Mouse (Mus musculus): ENCODE measurements at regions not wholly inside any gene's neighbourhood (a gene's known extent, or its start where the extent isn't known, plus 50 kb on each side); places are given as distances from the start of the nearest gene placed in this dataset.
A peak's percentile ranks its signal among the peaks of the same experiment; 100 is the strongest.

GRCm38 (mm10) chr19:27694478-27694877 is 264.9 kb upstream of the Pum3 start:
- no peak overlapping the region for H3K4me3 ChIP-seq (ENCODE audit: low read depth, low read length)
- no peaks in the 10 kb centered on the region for H3K4me1 ChIP-seq (ENCODE audit: control insufficient read depth, insufficient read depth, low read length)
- no peak for TF ChIP-seq CTCF (IDR thresholded peaks at IDR 0.05; ENCODE audit: low read depth, low read length)
- TF ChIP-seq EP300 (IDR thresholded peaks at IDR 0.05; ENCODE audit: insufficient read depth, low read depth, low read length): no peak
- no peaks in the 10 kb centered on the region for H3K27me3 ChIP-seq (ENCODE audit: control insufficient read depth, insufficient read depth, low read length, poor library complexity, severe bottlenecking)
- no peaks in the 10 kb centered on the region for H3K9me3 ChIP-seq (replicated peaks; ENCODE audit: control insufficient read depth, insufficient read depth, low read length, poor library complexity, severe bottlenecking)
- H3K36me3 ChIP-seq (ENCODE audit: control insufficient read depth, insufficient read depth, low read length, poor library complexity, severe bottlenecking): no peaks in the 10 kb centered on the region
- H3K9ac ChIP-seq (ENCODE audit: low read depth, poor library complexity, severe bottlenecking): no peak overlapping the region
- no peak overlapping the region for H3K27ac ChIP-seq (ENCODE audit: insufficient read depth, low read length)

GRCm38 (mm10) chr19:27693706-27694105 is 264.1 kb upstream of the Pum3 start:
- H3K36me3 ChIP-seq (ENCODE audit: control insufficient read depth, insufficient read depth, low read length, poor library complexity, severe bottlenecking): no peaks in the 10 kb centered on the region
- no peaks in the 10 kb centered on the region for H3K4me1 ChIP-seq (ENCODE audit: control insufficient read depth, insufficient read depth, low read length)
- H3K27ac ChIP-seq (ENCODE audit: insufficient read depth, low read length): no peak overlapping the region
- H3K27me3 ChIP-seq (ENCODE audit: control insufficient read depth, insufficient read depth, low read length, poor library complexity, severe bottlenecking): no peaks in the 10 kb centered on the region
- no peaks in the 10 kb centered on the region for H3K9me3 ChIP-seq (replicated peaks; ENCODE audit: control insufficient read depth, insufficient read depth, low read length, poor library complexity, severe bottlenecking)
- TF ChIP-seq POLR2A (IDR thresholded peaks at IDR 0.05; ENCODE audit: insufficient read depth, low read length): no peak
- no peak for TF ChIP-seq EP300 (IDR thresholded peaks at IDR 0.05; ENCODE audit: insufficient read depth, low read depth, low read length)
- TF ChIP-seq CTCF (IDR thresholded peaks at IDR 0.05; ENCODE audit: low read depth, low read length): peak; percentile 70
- no peak overlapping the region for H3K9ac ChIP-seq (ENCODE audit: low read depth, poor library complexity, severe bottlenecking)
- H3K4me3 ChIP-seq (ENCODE audit: low read depth, low read length): no peak overlapping the region

GRCm38 (mm10) chr19:27692944-27693343 is 263.3 kb upstream of the Pum3 start:
- no peak overlapping the region for H3K27ac ChIP-seq (ENCODE audit: insufficient read depth, low read length)
- no peaks in the 10 kb centered on the region for H3K36me3 ChIP-seq (ENCODE audit: control insufficient read depth, insufficient read depth, low read length, poor library complexity, severe bottlenecking)
- H3K9ac ChIP-seq (ENCODE audit: low read depth, poor library complexity, severe bottlenecking): no peak overlapping the region
- TF ChIP-seq POLR2A (IDR thresholded peaks at IDR 0.05; ENCODE audit: insufficient read depth, low read length) (no peak), CTCF (IDR thresholded peaks at IDR 0.05; ENCODE audit: low read depth, low read length) (no peak), EP300 (IDR thresholded peaks at IDR 0.05; ENCODE audit: insufficient read depth, low read depth, low read length) (no peak)
- H3K27me3 ChIP-seq (ENCODE audit: control insufficient read depth, insufficient read depth, low read length, poor library complexity, severe bottlenecking): no peaks in the 10 kb centered on the region
- H3K4me1 ChIP-seq (ENCODE audit: control insufficient read depth, insufficient read depth, low read length): no peaks in the 10 kb centered on the region
- H3K4me3 ChIP-seq (ENCODE audit: low read depth, low read length): no peak overlapping the region
- H3K9me3 ChIP-seq (replicated peaks; ENCODE audit: control insufficient read depth, insufficient read depth, low read length, poor library complexity, severe bottlenecking): no peaks in the 10 kb centered on the region

- no peaks in the 10 kb centered on the region for H3K27me3 ChIP-seq (ENCODE audit: control insufficient read depth, insufficient read depth, low read length, poor library complexity, severe bottlenecking)
- TF ChIP-seq CTCF (IDR thresholded peaks at IDR 0.05; ENCODE audit: low read depth, low read length) (peak; percentile 54), POLR2A (IDR thresholded peaks at IDR 0.05; ENCODE audit: insufficient read depth, low read length) (no peak)
- no peaks in the 10 kb centered on the region for H3K9me3 ChIP-seq (replicated peaks; ENCODE audit: control insufficient read depth, insufficient read depth, low read length, poor library complexity, severe bottlenecking)
- no peak overlapping the region for H3K9ac ChIP-seq (ENCODE audit: low read depth, poor library complexity, severe bottlenecking)
- H3K36me3 ChIP-seq (ENCODE audit: control insufficient read depth, insufficient read depth, low read length, poor library complexity, severe bottlenecking): no peaks in the 10 kb centered on the region
- no peak overlapping the region for H3K4me3 ChIP-seq (ENCODE audit: low read depth, low read length)
- no peaks in the 10 kb centered on the region for H3K4me1 ChIP-seq (ENCODE audit: control insufficient read depth, insufficient read depth, low read length)
- H3K27ac ChIP-seq (ENCODE audit: insufficient read depth, low read length): no peak overlapping the region
Observed at GRCm38 (mm10) chr19:27683426-27683825, 253.8 kb upstream of the Pum3 start.

- Histone ChIP-seq H3K4me3 (ENCODE audit: low read depth, low read length) (no peak overlapping the region), H3K9ac (ENCODE audit: low read depth, poor library complexity, severe bottlenecking) (no peak overlapping the region), H3K36me3 (ENCODE audit: control insufficient read depth, insufficient read depth, low read length, poor library complexity, severe bottlenecking) (no peaks in the 10 kb centered on the region), H3K9me3 (replicated peaks; ENCODE audit: control insufficient read depth, insufficient read depth, low read length, poor library complexity, severe bottlenecking) (no peaks in the 10 kb centered on the region), H3K27ac (ENCODE audit: insufficient read depth, low read length) (no peak overlapping the region), H3K27me3 (ENCODE audit: control insufficient read depth, insufficient read depth, low read length, poor library complexity, severe bottlenecking) (no peaks in the 10 kb centered on the region), H3K4me1 (ENCODE audit: control insufficient read depth, insufficient read depth, low read length) (no peaks in the 10 kb centered on the region)
- TF ChIP-seq POLR2A (IDR thresholded peaks at IDR 0.05; ENCODE audit: insufficient read depth, low read length) (no peak), CTCF (IDR thresholded peaks at IDR 0.05; ENCODE audit: low read depth, low read length) (no peak), EP300 (IDR thresholded peaks at IDR 0.05; ENCODE audit: insufficient read depth, low read depth, low read length) (no peak)
Observed at GRCm38 (mm10) chr19:27679427-27679826, 249.8 kb upstream of the Pum3 start.

- H3K9ac ChIP-seq (ENCODE audit: low read depth, poor library complexity, severe bottlenecking): no peak overlapping the region
- no peaks in the 10 kb centered on the region for H3K4me1 ChIP-seq (ENCODE audit: control insufficient read depth, insufficient read depth, low read length)
- no peaks in the 10 kb centered on the region for H3K9me3 ChIP-seq (replicated peaks; ENCODE audit: control insufficient read depth, insufficient read depth, low read length, poor library complexity, severe bottlenecking)
- H3K27ac ChIP-seq (ENCODE audit: insufficient read depth, low read length): no peak overlapping the region
- no peak overlapping the region for H3K4me3 ChIP-seq (ENCODE audit: low read depth, low read length)
- no peaks in the 10 kb centered on the region for H3K27me3 ChIP-seq (ENCODE audit: control insufficient read depth, insufficient read depth, low read length, poor library complexity, severe bottlenecking)
- no peaks in the 10 kb centered on the region for H3K36me3 ChIP-seq (ENCODE audit: control insufficient read depth, insufficient read depth, low read length, poor library complexity, severe bottlenecking)
- no peak for TF ChIP-seq POLR2A (IDR thresholded peaks at IDR 0.05; ENCODE audit: insufficient read depth, low read length)
- TF ChIP-seq EP300 (IDR thresholded peaks at IDR 0.05; ENCODE audit: insufficient read depth, low read depth, low read length): no peak
- no peak for TF ChIP-seq CTCF (IDR thresholded peaks at IDR 0.05; ENCODE audit: low read depth, low read length)
Observed at GRCm38 (mm10) chr19:27672679-27673190, 243.1 kb upstream of the Pum3 start.
